Mouse (Mus musculus): Measurements from ENCODE around the gene Slc31a1.

Gene Slc31a1

GRCm38 (mm10) chr4:62406133-62406532 is 45.6 kb downstream of the Slc31a1 start:
- no peak for DNase-seq (ENCODE audit: low read depth in 1 of 2, low spot score in 2 of 2)

GRCm38 (mm10) chr4:62407730-62408582 is 47.4 kb downstream of the Slc31a1 start:
- peak in 1 of 2 experiments; percentile 27 for DNase-seq (ENCODE audit: low read depth in 1 of 2, low spot score in 2 of 2)

- DNase-seq (ENCODE audit: low read depth in 1 of 2, low spot score in 2 of 2) = peak; percentile 92 to 95
Observed at GRCm38 (mm10) chr4:62408601-62409282, 48.2 kb downstream of the Slc31a1 start, which contains the start of the genes Cdc26 and Prpf4. TSS of gene Cdc26 (minus strand) at chr4:62408642. TSS of gene Prpf4 (plus strand) at chr4:62408797.

- DNase-seq (ENCODE audit: low read depth in 1 of 2, low spot score in 2 of 2) = no peak
Observed at GRCm38 (mm10) chr4:62409615-62410014, 49.1 kb downstream of the Slc31a1 start.

GRCm38 (mm10) chr4:62410325-62410724 is 49.8 kb downstream of the Slc31a1 start:
- DNase-seq (ENCODE audit: low read depth in 1 of 2, low spot score in 2 of 2) = no peak

- DNase-seq (ENCODE audit: low read depth in 1 of 2, low spot score in 2 of 2) = no peak
Observed at GRCm38 (mm10) chr4:62411606-62412005, 51.1 kb downstream of the Slc31a1 start.

GRCm38 (mm10) chr4:62418448-62418847 is 57.9 kb downstream of the Slc31a1 start:
- no peak for DNase-seq (ENCODE audit: low read depth in 1 of 2, low spot score in 2 of 2)

GRCm38 (mm10) chr4:62419091-62419490 is 58.6 kb downstream of the Slc31a1 start:
- no peak for DNase-seq (ENCODE audit: low read depth in 1 of 2, low spot score in 2 of 2)

GRCm38 (mm10) chr4:62425891-62426290 is 65.4 kb downstream of the Slc31a1 start:
- no peak for DNase-seq (ENCODE audit: low read depth in 1 of 2, low spot score in 2 of 2)

GRCm38 (mm10) chr4:62427978-62428758 is 67.6 kb downstream of the Slc31a1 start:
- no peak for DNase-seq (ENCODE audit: low read depth in 1 of 2, low spot score in 2 of 2)

GRCm38 (mm10) chr4:62429616-62430015 is 69.1 kb downstream of the Slc31a1 start:
- DNase-seq (ENCODE audit: low read depth in 1 of 2, low spot score in 2 of 2) = no peak

GRCm38 (mm10) chr4:62430678-62431077 is 70.2 kb downstream of the Slc31a1 start:
- DNase-seq (ENCODE audit: low read depth in 1 of 2, low spot score in 2 of 2) = no peak

GRCm38 (mm10) chr4:62431522-62431921 is 71.0 kb downstream of the Slc31a1 start:
- DNase-seq (ENCODE audit: low read depth in 1 of 2, low spot score in 2 of 2) = no peak

GRCm38 (mm10) chr4:62433939-62434870 is 73.7 kb downstream of the Slc31a1 start:
- DNase-seq (ENCODE audit: low read depth in 1 of 2, low spot score in 2 of 2) = no peak

GRCm38 (mm10) chr4:62435081-62435480 is 74.6 kb downstream of the Slc31a1 start, which contains the start of gene Rnf183:
TSS of gene Rnf183 (minus strand) at chr4:62435252.
- no peak for DNase-seq (ENCODE audit: low read depth in 1 of 2, low spot score in 2 of 2)

GRCm38 (mm10) chr4:62437256-62437778 is 76.8 kb downstream of the Slc31a1 start:
- DNase-seq (ENCODE audit: low read depth in 1 of 2, low spot score in 2 of 2) = no peak

GRCm38 (mm10) chr4:62437871-62438270 is 77.3 kb downstream of the Slc31a1 start:
- DNase-seq (ENCODE audit: low read depth in 1 of 2, low spot score in 2 of 2) = no peak

GRCm38 (mm10) chr4:62439793-62440192 is 79.3 kb downstream of the Slc31a1 start:
- no peak for DNase-seq (ENCODE audit: low read depth in 1 of 2, low spot score in 2 of 2)

- DNase-seq (ENCODE audit: low read depth in 1 of 2, low spot score in 2 of 2) = no peak
Observed at GRCm38 (mm10) chr4:62440544-62440943, 80.0 kb downstream of the Slc31a1 start.

GRCm38 (mm10) chr4:62440986-62441385 is 80.5 kb downstream of the Slc31a1 start:
- no peak for DNase-seq (ENCODE audit: low read depth in 1 of 2, low spot score in 2 of 2)
